Mouse (Mus musculus) MEL-GATA-1-ER (cell line): ENCODE data around the gene Pmf1.
"Not testable (repeated sequence)": the region's sequence is repeated elsewhere in the genome, so short reads cannot be mapped to it uniquely, and the experiment has no call there.

Source experiments
- DNase-seq: peaks from one replicate; pipeline ENCODE4 v3.0.0-alpha.2; 2012; ENCODE audit warnings: low read depth; ENCODE audit errors: extremely low read depth

Pmf1 gene

DNA sequence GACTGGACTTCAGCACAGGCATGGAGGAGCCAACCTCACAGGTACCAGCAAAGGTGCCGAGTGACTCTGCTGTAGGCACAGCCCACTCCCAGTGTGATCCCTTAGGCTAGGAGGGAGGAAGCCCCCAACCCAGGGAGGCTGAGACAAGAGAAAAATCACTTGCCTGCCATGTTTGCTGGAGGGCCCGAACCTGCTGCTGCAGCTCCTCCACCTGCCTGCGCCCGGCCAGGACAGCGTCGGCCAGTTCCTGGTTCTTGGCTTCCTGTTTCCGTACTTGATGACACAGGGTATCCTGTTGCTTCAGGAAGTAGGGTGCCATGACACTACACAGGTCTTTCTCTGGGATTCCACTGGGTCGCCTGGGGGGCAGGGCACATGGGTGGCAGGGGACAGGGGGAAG, 14.4 kb downstream of the Pmf1 start:
- no peak for DNase-seq

DNA sequence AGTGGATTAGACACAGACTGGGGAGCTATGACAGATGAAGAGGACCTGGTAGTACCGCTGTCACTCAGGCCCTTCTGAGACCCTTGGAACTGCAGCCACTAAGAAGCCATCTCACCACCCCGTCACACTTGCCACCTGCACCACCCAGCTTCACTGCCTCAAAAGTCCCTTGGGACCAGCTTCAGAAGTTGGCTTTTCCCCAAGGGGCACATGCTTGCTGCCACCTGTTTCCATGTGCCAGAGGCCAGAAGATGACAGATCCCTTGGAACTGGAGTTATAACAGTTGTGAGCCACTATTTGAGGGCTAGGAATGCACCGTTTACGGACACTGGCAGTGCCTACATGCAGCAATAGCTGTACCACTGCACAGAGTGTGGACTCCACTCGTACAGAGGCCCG, 14.8 kb downstream of the Pmf1 start:
- no peak for DNase-seq

DNA sequence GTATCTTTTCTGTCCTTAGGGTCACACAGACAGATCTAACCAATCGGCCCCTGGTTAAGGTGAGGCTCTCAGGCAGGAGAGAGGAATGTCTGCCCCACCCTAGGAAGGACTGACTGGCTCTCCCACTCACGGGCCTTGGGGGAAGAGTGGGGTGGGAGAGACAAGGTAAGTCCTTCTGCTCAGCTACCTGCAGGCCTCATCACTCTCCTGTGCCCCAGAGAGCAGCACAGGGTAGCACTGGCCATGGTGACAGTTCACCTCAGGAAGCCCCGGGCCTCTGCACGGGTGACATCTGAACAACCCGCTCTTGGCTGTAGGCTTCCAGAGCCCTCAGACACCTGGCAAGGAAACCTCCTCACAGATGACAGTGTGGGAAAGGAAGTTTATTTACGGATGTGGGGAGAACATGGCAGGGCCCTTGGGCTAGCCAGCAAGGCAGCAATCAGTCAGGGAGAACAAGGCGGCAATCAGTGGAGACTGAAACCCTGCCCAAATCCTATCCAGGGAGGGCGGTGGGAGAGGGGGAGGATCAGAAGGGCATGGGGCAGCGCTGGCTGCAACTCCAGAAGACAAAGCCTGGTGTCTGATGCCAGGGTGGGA, 16.3 kb downstream of the Pmf1 start:
- no peak for DNase-seq

DNA sequence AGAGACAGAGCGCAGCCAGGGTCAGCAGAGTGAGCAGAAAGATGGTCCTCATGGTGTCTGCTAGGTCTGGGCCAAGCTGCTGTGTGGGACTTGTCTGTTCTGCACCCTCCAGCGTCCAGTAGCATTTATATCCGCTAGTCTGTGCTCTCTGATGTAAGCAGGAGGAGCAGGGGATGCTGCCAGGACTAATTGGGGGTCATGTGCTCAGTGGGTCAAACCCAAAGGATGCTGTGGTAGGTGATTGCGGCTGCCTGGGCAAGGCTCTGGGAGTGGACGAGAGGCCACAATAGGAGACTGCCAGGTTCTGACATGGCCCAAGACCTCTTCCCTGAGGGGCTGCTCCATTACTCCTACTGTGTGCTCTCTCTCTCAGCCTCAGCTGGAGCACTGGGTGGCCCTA, 25.8 kb downstream of the Pmf1 start, which contains the start of gene Bglap:
TSS of gene Bglap (minus strand) at position 101 of the 400 bp plus-strand sequence.
- no peak for DNase-seq

DNA sequence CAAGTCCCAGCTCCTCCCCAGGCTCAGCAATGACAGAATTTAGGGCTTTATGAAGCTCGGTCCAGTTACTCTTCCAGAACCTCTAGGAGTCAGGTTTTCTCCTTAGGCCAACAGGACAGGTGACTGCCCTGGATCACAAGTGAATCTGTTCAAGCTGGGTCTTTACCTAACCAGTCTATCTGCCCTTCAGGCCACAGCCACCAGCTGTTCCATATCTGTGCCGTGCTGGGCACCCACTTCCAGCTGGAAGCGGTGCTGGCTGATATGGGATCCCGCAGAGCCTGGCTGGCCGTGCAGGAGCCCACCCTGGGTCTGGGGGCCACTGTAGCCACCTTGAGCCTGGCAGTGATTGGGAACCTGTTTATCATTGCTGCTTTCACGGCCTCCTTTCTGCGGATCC, 27.7 kb downstream of the Pmf1 start:
- DNase-seq = not testable (repeated sequence)

DNA sequence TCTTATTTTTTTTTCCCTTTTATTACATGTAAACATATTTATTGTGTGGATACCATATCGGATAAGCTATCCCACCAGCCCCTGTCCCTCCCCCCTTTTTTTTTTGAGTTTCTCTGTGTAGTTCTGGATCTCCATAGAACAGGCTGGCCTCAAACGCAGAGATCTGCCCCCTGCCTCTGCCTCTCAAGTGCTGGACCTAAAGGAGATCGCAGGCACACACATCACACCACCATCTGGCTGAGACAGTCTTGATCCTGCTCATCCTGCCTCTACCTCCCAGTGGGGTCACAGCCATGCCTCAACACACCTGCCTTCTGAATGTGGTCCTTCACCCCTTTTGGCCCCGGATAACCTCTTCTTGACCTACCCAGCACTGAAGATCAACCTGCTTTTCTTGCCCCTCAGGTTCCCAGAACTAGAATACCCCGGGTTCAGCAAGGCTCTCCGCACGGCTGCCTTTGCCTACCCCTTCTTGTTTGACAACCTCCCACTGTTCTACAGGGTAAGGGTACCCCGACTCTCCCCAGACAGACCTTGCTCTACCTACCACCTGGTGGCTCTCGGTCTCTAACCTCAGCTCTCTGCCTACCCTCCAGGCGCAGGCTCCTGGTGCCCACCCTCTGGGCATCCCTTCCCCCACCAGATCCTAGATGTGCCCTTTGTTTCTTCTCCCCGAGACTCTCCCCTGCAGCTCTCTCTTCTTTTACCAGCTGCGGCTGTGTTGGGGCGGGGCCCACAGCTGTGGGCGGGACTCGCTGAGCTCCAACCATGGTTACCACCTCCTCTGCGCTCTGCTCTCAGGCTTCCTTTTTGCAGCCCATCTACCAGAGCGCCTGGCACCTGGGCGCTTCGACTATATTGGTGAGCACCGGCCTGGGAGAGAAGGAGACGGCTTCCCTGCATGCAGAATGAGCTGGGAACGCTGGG, 28.5 kb downstream of the Pmf1 start:
- DNase-seq = peak; percentile 31

DNA sequence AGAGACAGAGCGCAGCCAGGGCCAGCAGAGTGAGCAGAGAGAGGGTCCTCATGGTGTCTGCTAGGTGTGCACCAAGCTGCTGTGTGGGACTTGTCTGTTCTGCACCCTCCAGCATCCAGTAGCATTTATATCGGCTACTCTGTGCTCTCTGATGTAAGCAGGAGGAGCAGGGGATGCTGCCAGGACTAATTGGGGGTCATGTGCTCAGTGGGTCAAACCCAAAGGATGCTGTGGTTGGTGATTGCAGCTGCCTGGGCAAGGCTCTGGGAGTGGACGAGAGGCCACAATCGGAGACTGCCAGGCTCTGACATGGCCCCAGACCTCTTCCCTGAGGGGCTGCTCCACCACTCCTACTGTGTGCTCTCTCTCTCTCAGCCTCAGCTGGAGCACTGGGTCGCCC, 31.5 kb downstream of the Pmf1 start, which contains the start of gene Bglap2:
TSS of gene Bglap2 (minus strand) at position 101 of the 400 bp plus-strand sequence.
- not testable (repeated sequence) for DNase-seq

DNA sequence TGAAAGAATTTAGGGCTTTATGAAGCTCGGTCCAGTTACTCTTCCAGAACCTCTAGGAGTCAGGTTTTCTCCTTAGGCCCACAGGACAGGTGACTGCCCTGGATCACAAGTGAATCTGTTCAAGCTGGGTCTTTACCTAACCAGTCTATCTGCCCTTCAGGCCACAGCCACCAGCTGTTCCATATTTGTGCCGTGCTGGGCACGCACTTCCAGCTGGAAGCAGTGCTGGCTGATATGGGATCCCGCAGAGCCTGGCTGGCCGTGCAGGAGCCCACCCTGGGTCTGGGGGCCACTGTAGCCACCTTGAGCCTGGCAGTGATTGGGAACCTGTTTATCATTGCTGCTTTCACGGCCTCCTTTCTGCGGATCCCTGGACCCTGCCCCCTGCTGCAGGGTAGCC, 33.5 kb downstream of the Pmf1 start:
- DNase-seq = not testable (repeated sequence)

DNA sequence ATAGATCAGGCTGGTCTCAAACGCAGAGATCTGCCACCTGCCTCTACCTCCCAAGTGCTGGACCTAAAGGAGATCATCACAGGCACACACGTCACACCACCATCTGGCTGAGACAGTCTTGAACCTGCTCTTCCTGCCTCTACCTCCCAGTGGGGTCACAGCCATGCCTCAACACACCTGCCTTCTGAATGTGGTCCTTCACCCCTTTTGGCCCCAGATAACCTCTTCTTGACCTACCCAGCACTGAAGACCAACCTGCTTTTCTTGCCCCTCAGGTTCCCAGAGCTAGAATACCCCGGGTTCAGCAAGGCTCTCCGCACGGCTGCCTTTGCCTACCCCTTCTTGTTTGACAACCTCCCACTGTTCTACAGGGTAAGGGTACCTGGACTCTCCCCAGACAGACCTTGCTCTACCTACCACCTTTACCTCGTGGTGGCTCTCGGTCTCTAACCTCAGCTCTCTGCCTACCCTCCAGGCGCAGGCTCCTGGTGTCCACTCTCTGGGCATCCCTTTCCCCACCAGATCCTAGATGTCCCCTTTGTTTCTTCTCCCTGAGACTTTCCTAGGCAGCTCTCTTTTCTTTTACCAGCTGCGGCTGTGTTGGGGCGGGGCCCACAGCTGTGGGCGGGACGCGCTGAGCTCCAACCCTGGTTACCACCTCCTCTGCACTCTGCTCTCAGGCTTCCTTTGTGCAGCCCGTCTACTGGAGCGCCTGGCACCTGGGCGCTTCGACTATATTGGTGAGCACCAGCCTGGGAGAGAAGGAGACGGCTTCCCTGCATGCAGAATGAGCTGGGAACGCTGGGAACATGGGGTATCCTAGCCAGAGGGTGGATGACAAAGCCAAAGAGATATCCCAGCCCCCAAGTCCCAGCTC, 34.1 kb downstream of the Pmf1 start:
- DNase-seq = peak; percentile 8

DNA sequence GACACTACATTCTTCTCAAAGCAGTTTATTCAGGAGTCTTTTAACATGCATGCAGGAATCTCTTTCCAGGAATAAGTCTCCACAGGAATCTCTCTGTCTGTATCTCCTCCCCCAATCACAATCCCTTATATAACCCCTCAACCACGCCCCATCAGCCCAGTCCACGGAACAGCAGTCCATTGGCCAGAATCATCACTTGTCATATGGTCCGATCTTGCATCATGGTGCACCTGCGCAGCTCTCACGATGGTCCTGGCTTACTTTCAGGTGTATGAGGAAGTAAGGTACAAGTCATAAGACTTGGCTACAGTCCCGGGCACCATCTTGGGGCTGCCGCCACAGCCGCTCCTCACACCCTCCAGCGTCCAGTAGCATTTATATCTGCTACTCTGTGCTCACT, 37.5 kb downstream of the Pmf1 start, which contains the start of gene Bglap3:
TSS of gene Bglap3 (minus strand) at position 101 of the 400 bp plus-strand sequence.
- DNase-seq = not testable (repeated sequence)

DNA sequence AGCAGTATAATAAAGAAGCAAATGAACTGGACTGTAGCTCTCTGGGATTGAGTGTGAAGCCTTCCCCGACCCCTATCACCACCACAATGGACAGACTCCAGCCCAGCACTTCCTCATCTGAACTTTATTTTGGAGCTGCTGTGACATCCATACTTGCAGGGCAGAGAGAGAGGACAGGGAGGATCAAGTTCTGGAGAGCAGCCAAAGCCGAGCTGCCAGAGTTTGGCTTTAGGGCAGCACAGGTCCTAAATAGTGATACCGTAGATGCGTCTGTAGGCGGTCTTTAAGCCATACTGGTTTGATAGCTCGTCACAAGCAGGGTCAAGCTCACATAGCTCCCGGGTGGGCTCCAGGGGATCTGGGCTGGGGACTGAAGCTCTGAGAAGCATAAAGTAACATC, 41.6 kb downstream of the Pmf1 start:
- DNase-seq = not testable (repeated sequence)

DNA sequence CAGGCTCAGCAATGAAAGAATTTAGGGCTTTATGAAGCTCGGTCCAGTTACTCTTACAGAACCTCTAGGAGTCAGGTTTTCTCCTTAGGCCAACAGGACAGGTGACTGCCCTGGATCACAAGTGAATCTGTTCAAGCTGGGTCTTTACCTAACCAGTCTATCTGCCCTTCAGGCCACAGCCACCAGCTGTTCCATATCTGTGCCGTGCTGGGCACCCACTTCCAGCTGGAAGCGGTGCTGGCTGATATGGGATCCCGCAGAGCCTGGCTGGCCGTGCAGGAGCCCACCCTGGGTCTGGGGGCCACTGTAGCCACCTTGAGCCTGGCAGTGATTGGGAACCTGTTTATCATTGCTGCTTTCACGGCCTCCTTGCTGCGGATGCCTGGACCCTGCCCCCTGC, 42.6 kb downstream of the Pmf1 start:
- not testable (repeated sequence) for DNase-seq

DNA sequence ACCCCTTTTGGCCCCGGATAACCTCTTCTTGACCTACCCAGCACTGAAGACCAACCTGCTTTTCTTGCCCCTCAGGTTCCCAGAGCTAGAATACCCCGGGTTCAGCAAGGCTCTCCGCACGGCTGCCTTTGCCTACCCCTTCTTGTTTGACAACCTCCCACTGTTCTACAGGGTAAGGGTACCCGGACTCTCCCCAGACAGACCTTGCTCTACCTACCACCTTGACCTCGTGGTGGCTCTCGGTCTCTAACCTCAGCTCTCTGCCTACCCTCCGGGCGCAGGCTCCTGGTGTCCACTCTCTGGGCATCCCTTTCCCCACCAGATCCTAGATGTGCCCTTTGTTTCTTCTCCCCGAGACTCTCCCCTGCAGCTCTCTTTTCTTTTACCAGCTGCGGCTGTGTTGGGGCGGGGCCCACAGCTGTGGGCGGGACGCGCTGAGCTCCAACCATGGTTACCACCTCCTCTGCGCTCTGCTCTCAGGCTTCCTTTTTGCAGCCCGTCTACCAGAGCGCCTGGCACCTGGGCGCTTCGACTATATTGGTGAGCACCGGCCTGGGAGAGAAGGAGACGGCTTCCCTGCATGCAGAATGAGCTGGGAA, 43.2 kb downstream of the Pmf1 start:
- not testable (repeated sequence) for DNase-seq

DNA sequence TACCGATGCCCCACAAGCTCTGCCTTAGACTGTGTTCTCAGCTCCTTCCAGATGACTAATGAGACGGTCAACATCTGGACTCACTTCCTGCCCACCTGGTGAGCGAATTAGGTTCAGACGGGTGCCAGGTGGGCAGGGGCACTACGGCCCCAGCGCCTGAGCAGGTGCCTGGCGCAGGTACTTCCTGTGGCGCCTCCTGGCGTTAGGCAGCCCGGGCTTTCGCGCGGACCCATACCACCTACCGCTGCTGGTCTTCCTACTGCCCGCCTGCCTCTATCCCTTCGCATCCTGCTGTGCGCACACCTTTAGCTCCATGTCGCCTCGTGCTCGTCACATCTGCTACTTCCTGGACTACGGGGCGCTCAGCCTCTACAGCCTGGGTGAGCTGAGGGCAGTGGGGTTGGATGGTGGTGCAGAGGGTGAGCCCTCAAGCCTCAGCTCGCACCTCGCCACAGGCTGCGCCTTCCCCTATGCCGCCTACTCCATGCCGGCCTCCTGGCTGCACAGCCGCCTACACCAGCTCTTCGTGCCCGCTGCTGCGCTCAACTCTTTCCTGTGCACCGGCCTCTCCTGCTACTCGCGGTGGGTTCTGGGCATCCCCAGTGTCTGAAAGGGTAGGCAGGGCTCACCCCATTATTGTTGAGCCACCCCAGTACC, 44.3 kb downstream of the Pmf1 start:
- DNase-seq = no peak

DNA sequence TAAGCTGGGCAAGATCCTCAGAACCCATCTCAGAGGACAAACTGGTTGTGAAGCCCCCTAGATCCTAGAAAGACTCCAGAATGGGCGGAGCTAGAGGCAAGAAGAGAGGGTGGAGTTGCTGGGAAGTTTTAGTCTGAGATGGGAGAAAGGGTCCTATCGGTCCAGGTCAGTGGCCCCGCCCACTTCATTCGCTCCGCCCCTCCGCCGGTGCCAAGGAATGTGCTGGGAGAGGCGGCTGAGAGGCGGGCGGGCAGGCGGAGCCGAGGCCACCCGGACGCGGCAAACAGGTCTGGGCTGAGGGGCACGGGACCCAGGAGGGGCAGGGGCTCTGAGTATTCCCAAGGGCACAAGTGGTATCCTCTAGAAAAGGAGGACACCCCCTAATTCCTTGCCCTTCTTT, 45.8 kb downstream of the Pmf1 start, which contains the start of gene Paqr6:
TSS of gene Paqr6 (plus strand) at position 248 of the 400 bp plus-strand sequence.
- no peak for DNase-seq

DNA sequence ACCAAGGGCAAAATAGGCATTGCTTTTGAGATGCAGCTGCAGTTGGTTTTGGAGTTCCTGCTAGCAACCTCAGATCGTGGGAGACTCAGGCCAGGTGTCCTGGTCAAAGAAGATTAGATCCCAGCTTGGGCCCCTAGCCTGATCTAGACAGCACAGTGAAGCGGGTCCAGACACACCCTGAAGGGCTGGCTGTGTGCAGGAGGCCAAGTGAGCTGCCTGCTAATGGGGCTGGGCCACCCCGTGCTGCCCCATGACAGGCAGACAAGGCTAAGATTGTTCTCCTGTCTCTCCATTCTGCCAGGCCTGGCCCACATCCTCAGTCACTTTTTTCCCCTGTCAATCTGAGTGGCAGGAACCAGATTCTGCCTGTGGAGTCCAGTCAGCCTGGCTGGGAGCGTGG, 46.4 kb downstream of the Pmf1 start:
- DNase-seq = no peak

DNA sequence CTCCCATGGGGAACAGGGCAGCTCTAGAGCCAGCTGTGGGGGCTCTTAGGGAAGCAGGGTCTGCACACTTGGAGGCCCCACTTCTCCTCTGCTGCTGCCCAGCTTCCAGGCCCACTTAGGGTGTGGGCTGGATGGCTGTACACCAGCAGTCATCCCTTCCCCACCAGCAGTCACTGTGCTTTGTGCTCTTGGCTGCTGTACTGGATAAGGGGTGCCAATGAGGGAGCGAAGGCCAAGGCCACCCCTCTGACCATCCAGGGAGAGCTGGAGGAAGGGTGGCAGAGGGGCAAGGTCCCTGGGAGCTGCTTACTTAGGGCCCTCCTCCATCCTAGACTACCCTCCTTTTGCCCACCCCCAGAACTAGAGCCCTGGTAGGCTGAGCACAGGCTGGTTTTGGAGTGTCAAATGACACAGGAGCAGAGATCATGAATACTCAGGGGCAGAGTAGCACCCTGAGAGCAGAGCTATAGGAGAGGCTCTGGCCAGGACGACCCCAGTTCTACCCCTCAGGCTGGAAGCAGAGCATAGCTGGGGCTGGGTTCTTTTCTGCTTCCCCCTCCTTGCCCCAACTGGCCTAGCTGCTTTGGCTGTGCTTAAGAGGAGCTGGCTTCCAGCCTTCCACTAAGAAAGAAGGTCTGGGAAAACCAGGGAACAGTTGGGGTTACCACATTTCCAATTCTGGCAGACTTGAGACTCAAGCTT, 48.4 kb downstream of the Pmf1 start:
- no peak for DNase-seq

DNA sequence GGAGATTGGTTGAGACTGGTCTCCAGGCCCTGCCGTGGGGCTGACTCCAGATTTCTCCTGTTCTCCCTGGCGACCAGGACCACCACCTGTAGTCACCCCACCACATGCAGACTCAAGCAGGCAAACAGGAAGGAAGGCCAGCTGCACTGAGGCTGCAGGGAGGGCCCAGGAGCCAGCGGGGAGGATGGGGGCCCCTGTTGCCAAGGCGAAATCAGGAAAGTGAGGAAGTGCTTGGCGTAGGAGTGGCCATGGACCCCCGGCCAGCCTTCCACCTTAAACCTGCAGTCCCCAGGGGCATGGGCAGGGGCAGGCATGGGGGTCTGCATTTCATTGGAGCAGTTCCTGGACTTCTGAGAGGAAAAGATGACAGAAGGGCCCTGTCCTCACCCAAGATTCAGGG, 49.0 kb downstream of the Pmf1 start:
- DNase-seq = no peak

DNA sequence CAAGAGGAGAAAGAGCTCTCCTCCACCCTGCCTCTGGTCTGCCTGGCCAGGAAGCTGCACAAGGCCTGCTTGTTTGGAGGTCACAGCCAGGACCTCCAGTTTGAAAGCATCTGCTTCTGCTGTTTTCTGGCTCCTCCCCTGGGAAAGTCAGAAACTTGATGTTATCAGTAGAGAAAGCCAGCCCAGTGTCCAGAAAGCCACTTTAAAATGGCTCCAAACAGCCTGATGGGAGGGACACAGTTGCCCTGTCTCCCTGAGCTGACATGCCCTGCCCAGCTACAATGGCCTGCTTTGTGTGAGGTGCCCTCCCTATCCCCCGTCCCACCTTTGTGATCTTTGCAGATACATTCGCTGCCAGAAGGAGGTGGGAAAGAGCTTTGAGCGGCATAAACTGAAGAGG, 50.1 kb downstream of the Pmf1 start:
- DNase-seq = no peak

DNA sequence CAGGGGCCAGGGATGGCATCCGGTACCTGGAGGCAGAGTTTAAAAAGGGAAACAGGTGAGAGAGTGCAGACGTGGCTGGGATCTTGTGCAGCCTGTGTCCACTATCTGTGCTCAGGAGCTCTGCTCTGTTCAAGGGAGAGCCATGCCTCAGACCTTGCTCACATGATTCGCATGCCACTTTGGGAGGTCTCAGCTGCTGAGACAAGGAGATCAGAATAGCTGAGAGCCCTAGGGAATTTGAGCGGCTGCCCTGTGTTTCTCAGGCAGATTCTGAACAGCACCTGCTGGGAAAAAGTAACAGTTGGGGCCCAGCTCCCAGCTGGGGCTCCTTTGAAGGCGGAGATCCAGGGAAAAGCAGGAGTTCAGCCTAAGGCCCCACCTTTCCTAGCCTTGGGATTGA, 50.5 kb downstream of the Pmf1 start:
- DNase-seq = no peak
